Mouse (Mus musculus) liver, embryonic 16.5 days (tissue): ENCODE results near the gene Tmem175. TPM values are rescaled to one million over a fixed set of nuclear protein-coding genes. Genes with fewer than 3 reads are reported as not detected.

Source experiments
- ATAC-seq: fragments of 200-750 bp; cut with Nextera tagmentation; 2 replicates; pipeline ENCODE4 v1.8.0; 2017; ENCODE audit warnings: low read depth, mild to moderate bottlenecking, moderate number of reproducible peaks, moderate library complexity
- H3K27ac ChIP-seq: fragments of 300-500 bp; sonication (generic); 2 replicates; pipeline ENCODE4 v1.5.1; 2014; ENCODE audit warnings: mild to moderate bottlenecking, low read length
- H3K27me3 ChIP-seq: fragments of 300-500 bp; sonication (generic); 2 replicates; pipeline ENCODE4 v1.6.1; 2014; ENCODE audit warnings: low read depth, low read length, mixed read lengths; ENCODE audit not compliant: control insufficient read depth, insufficient read depth
- H3K36me3 ChIP-seq: fragments of 300-500 bp; sonication (generic); 2 replicates; pipeline ENCODE4 v1.6.1; 2014; ENCODE audit warnings: mild to moderate bottlenecking; ENCODE audit not compliant: control insufficient read depth, insufficient read depth
- H3K4me1 ChIP-seq: fragments of 300-500 bp; sonication (generic); 2 replicates; pipeline ENCODE4 v1.6.1; 2014; ENCODE audit warnings: low read depth, low read length, mixed read lengths; ENCODE audit not compliant: control insufficient read depth
- H3K4me2 ChIP-seq: fragments of 300-500 bp; sonication (generic); 2 replicates; pipeline ENCODE4 v1.6.1; 2014; ENCODE audit warnings: low read depth, low read length, mixed read lengths
- H3K4me3 ChIP-seq: fragments of 300-500 bp; sonication (generic); 2 replicates; pipeline ENCODE4 v1.5.1; 2014; ENCODE audit warnings: low read depth, mild to moderate bottlenecking, low read length
- H3K9ac ChIP-seq: fragments of 300-500 bp; sonication (generic); 2 replicates; pipeline ENCODE4 v1.6.1; 2014; ENCODE audit warnings: low read depth, low read length
- H3K9me3 ChIP-seq: fragments of 300-500 bp; sonication (generic); replicated peaks from 2 replicates; pipeline ENCODE4 v1.6.1; 2016; ENCODE audit warnings: low read length; ENCODE audit not compliant: control insufficient read depth
- WGBS: fragments of 180-500 bp; shearing (Covaris S2); extraction: QIAGEN DNeasy Blood & Tissue Kit; methylation state at CpG from one replicate; pipeline ENCODE4 v1.1.7; 2014; ENCODE audit not compliant: insufficient replicate concordance; 5-methylcytosine and 5-hydroxymethylcytosine counted together
- polyA plus RNA-seq: library from polyadenylated mRNA; unstranded; fragments of >200 nt; fragmentation: Nextera tagmentation; extraction: Ambion mirVana; gene quantifications from 2 replicates; pipeline ENCODE4 v1.2.1, GENCODE M21; 2015

Gene Tmem175
- polyA plus RNA-seq = 10.0 and 10.8 TPM in 2 replicates

DNA sequence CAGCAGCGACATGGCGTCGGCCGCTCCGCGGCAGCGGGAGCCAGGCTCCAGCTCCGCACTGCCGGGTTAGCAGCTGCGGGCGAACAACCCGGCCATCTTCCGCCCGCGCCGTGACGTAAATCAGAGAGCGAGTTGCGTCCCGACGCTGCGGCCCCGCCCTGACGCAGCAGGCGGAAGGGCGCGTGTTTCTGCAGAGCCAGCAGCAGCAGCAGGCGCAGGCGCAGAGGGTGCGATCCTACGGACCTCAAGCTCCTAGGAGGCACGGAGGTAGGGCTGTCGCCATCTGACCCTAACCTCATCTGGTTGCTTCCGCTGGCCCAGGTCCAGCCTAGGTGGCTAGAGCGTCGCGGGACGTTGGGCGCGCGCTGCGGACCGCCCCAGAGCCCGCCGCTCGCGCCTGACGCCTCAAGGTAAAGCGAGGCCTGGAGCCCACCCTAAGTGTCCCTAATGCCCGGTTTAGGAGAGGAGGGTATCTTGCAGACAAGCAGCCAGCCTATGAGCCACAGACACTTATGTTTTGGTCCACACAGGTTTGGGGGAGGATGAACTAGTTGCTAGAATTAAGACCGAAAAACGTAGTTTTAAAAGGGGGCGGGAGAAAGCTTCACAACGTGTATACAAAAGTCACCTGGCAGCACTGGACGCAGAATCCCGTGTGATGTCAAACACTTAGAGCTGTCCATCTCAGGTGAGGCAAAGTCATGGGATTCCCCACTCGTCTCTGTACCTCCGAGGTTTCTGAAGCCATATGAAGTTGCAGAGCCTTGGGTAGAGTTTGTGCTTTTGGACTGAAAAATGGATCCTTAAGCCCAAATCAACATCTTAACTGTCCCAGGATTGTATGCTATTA, at the start of gene Tmem175, which contains the start of gene Gak:
Gene Tmem175 (plus strand): TSS at position 137 of the 850 bp plus-strand sequence.
Gene Gak (minus strand): TSS at position 122 of the 850 bp plus-strand sequence.
- Histone ChIP-seq H3K27ac (peak within 1 kb of the TSS; percentile 90), H3K36me3 (no peaks in the 10 kb centered on the region), H3K4me2 (peak within 1 kb of the TSS; percentile 95), H3K27me3 (no peaks in the 10 kb centered on the region), H3K4me1 (peaks cover 34% of the 10 kb centered on the region), H3K9ac (peak within 1 kb of the TSS; percentile 95), H3K4me3 (peak within 1 kb of the TSS; percentile 98), H3K9me3 (no peaks in the 10 kb centered on the region)
- under 1% methylated on average over 58 of the region's 58 CpGs for WGBS
- ATAC-seq = peak; percentile 96

DNA sequence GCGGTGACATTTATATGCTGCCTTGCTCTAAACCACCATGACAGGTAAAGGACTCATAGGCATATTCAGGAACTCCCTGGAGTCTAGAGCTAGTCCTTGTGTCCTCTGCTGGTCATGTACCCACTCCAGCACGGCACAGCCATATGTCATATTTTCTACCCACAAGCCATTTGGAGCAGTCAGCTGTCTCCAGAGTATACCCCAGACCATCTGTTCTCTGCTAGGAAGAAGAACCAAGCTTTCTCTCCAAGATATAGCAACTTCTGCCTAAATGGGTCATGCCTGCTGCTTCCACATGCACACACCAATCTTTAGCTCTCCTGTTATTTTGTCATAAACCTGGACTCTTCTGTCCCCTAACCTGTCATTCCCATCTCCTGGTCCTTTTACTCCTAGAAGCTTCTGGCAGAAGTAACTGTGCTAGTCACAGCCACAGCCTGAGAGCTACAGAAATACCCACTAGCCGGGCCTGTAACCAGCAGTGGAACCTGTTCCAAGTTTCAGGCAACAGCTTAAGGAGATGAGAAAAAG, 48.1 kb upstream of the Tmem175 start:
- no peak overlapping the region for H3K27ac ChIP-seq
- WGBS = 80% methylated on average over 3 of the region's 3 CpGs
- no peaks in the 10 kb centered on the region for H3K27me3 ChIP-seq
- peaks cover 43% of the 10 kb centered on the region for H3K36me3 ChIP-seq
- H3K4me3 ChIP-seq = no peak overlapping the region
- no peak overlapping the region for H3K4me2 ChIP-seq
- H3K9ac ChIP-seq = no peak overlapping the region
- no peaks in the 10 kb centered on the region for H3K4me1 ChIP-seq
- no peaks in the 10 kb centered on the region for H3K9me3 ChIP-seq
- ATAC-seq = no peak

DNA sequence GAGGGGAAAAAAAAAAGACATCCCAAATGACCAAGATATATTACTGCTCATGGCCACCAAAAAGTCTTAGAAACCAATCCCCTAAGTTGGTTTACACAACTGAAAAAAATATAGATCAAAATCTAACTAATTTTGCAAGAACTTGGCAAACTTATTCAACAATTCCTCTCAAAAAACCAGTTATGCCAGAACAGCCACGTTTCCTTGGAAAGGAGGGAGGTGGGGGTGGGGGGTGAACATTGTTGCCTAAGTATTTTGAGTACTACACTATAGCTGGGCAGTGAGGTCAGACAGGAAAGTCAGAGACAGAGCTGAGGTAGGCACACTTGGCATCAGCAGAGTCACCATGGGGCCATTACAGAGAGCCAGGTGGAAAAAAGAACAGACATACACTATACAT, 29.6 kb upstream of the Tmem175 start:
- no peak overlapping the region for H3K4me3 ChIP-seq
- no peak overlapping the region for H3K27ac ChIP-seq
- H3K27me3 ChIP-seq = no peaks in the 10 kb centered on the region
- no peaks in the 10 kb centered on the region for H3K4me1 ChIP-seq
- H3K9me3 ChIP-seq = no peaks in the 10 kb centered on the region
- peaks cover 52% of the 10 kb centered on the region for H3K36me3 ChIP-seq
- H3K9ac ChIP-seq = no peak overlapping the region
- WGBS = 71% methylated on average over 1 of the region's 1 CpGs
- ATAC-seq = no peak
- no peak overlapping the region for H3K4me2 ChIP-seq

DNA sequence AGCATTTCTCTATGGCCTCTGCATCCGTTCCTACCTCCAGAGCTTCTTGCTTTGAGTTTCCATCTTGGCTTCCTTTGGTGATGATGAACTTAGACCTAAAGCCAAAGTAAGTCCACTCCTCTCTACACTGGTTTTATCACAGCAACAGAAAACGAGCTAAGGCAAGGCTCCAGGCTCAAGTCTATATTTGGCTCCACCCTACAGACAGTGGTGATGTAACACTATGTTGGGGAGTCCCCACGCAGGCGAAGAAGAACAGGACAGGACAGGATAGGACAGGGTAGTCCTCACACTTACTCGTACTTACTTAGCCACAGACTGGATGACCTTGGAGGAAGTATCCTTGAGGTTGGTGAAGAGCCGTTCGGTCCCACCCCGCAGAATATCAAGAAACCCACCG, 27.0 kb upstream of the Tmem175 start:
- no peaks in the 10 kb centered on the region for H3K4me1 ChIP-seq
- H3K27me3 ChIP-seq = no peaks in the 10 kb centered on the region
- H3K36me3 ChIP-seq = peaks cover 58% of the 10 kb centered on the region
- H3K4me2 ChIP-seq = no peak overlapping the region
- no peak overlapping the region for H3K27ac ChIP-seq
- H3K9ac ChIP-seq = no peak overlapping the region
- WGBS = 76% methylated on average over 9 of the region's 9 CpGs
- no peaks in the 10 kb centered on the region for H3K9me3 ChIP-seq
- H3K4me3 ChIP-seq = no peak overlapping the region
- ATAC-seq = no peak

DNA sequence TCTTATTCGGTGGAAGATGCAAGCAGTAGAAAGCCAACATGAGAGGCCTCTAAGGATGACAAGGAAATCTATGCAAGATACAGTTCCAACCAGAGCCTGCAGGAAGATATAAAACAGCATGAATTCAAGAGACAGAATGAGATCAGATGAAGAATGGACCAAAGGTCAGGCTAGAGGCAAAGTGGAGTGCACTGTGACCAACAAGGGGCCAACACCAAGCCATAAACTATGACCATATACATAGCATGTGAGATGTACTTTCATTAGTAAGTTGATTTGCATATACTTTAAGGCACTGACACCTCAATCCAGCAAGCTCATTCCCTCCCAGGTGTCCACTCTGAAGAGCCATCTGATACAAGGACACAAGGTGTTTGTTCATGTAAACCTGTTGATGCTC, 19.1 kb upstream of the Tmem175 start:
- Histone ChIP-seq H3K27me3 (no peaks in the 10 kb centered on the region), H3K36me3 (peaks cover 60% of the 10 kb centered on the region), H3K4me3 (no peak overlapping the region), H3K9me3 (no peaks in the 10 kb centered on the region), H3K4me1 (no peaks in the 10 kb centered on the region), H3K4me2 (no peak overlapping the region), H3K27ac (no peak overlapping the region), H3K9ac (no peak overlapping the region)
- ATAC-seq = no peak
- 93% methylated on average over 1 of the region's 1 CpGs for WGBS

DNA sequence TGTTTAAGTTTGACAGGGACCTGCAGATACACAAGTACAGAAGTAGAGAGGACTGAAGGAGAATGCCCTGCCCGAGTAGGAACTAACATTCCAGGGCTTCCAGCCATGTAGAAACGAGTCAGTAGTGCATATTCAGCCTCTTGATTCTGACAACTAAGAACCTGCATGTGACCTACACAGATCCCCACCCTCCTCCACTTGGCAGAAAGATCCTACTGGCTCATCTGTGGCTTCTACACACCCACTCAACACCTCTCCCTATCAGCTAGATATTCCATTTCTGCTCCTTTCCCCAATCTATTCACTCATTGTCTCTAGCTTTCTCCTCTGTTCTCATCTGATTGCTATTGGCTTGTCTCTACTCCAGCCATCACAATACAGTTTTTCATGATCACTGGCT, 7.7 kb upstream of the Tmem175 start:
- Histone ChIP-seq H3K4me3 (no peak overlapping the region), H3K4me2 (no peak overlapping the region), H3K27ac (no peak overlapping the region), H3K4me1 (peaks cover 7% of the 10 kb centered on the region), H3K9ac (no peak overlapping the region), H3K36me3 (peaks cover 30% of the 10 kb centered on the region), H3K9me3 (no peaks in the 10 kb centered on the region), H3K27me3 (no peaks in the 10 kb centered on the region)
- 61% methylated on average over 2 of the region's 2 CpGs for WGBS
- no peak for ATAC-seq

DNA sequence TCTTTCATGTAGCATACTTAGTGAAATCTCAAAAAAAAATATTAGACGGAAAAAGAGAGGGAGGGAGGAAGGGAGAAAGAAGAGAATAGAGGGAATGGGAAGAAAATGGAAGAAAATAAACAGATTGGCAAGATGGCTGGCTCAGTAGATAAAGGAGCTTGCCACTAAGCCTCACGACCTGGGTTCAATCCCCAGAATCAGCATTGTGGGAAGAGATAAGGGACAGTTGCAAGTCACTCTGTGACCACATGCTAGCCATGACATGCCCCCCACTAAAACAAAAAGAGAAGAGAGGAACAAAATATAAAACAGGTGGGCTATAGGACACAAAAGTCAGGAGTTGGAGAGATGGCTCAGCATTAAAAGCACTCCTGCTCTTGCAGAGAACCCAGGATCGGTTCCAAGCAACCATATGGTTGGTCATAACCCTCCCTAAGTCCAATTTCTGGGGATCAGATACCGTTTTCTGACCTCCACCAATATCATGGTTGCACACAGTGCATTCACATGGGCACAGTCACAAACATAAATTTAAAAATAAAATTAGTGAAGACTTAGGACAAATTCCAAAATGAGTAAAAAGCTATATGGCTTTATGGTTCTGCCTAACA, 3.4 kb upstream of the Tmem175 start:
- H3K27me3 ChIP-seq = no peaks in the 10 kb centered on the region
- no peak overlapping the region for H3K9ac ChIP-seq
- 45% methylated on average over 4 of the region's 4 CpGs for WGBS
- H3K4me2 ChIP-seq = peak overlapping the region; percentile 14; the same call in 1 of the 2 replicates
- ATAC-seq = no peak
- peaks cover 34% of the 10 kb centered on the region for H3K4me1 ChIP-seq
- no peak overlapping the region for H3K4me3 ChIP-seq
- H3K36me3 ChIP-seq = peaks cover 22% of the 10 kb centered on the region
- no peaks in the 10 kb centered on the region for H3K9me3 ChIP-seq
- no peak overlapping the region for H3K27ac ChIP-seq

DNA sequence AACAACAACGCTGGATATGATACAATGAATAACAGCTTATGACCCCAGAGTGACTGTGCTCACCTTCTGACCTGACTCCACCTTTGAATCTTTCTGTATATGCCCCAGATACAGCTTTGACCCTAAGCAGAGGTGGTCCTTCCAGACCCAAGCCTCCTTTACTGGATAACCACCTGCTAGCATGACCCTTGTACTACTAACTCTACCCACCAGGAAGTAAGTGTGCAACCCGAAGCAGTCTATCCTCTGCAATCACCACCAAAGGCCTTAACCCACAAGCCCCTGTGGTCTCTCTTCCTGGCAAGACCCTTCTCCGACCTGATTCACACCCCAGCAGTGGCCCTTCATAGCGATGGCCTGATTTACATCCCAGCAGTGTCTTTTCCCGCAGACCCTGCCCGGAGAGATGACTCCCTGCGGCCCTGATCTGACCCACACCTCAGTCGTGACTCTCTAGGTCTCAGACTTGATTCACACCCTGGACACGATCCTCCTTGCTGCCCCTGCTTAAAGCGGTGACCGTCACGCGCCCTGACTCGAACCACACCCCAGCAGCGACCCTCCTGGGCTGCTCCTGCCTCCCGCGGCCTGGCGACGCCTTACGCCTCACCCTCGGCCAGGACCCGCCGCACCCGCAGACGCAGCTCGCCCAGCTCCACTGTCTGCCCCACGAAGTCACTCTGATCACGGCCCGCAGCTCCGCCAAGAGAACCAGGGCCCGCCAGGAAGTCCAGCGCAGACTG, 508 bp upstream of the Tmem175 start:
- Histone ChIP-seq H3K4me3 (peak overlapping the region; percentile 98), H3K9me3 (no peaks in the 10 kb centered on the region), H3K27me3 (no peaks in the 10 kb centered on the region), H3K4me2 (peak overlapping the region; percentile 95), H3K4me1 (peaks cover 34% of the 10 kb centered on the region), H3K9ac (peak overlapping the region; percentile 95), H3K27ac (peak overlapping the region; percentile 90), H3K36me3 (peaks cover 7% of the 10 kb centered on the region; the same call in 1 of the 2 replicates)
- peak; percentile 78 for ATAC-seq
- under 1% methylated on average over 32 of the region's 32 CpGs for WGBS
